Mouse (Mus musculus): ENCODE results near the gene Klhl23.
"Not testable (repeated sequence)": the region's sequence is repeated elsewhere in the genome, so short reads cannot be mapped to it uniquely, and the experiment has no call there.

Gene Klhl23

DNA sequence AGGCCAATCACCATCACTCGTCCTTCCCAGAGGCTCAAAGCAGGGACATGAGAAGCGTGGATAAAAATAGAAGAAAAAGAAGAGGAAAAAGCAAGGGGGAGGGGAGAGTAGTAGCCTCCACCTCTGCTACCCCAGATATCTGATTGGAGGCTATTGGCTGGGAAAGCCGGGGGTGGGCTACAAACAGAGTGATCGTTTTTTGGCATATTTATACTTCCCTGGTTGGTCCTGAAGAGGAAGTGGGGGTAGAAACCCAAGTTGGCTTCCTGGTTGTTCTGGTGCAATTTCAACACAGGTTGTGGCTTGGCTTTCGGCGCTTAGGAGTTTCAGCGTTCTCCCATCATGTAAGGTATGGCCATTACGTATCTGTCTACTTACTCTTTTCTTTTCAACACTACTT lies at the start of gene Klhl23:
Klhl23 (plus strand) TSS at position 234 of the 400 bp plus-strand sequence.
- DNase-seq (ENCODE audit: low read depth in 1 of 2, low spot score in 2 of 2) = no peak

- no peak for DNase-seq (ENCODE audit: low read depth in 1 of 2, low spot score in 2 of 2)
Measured at GRCm38 (mm10) chr2:69773331-69773730, 48.4 kb upstream of the Klhl23 start.

DNA sequence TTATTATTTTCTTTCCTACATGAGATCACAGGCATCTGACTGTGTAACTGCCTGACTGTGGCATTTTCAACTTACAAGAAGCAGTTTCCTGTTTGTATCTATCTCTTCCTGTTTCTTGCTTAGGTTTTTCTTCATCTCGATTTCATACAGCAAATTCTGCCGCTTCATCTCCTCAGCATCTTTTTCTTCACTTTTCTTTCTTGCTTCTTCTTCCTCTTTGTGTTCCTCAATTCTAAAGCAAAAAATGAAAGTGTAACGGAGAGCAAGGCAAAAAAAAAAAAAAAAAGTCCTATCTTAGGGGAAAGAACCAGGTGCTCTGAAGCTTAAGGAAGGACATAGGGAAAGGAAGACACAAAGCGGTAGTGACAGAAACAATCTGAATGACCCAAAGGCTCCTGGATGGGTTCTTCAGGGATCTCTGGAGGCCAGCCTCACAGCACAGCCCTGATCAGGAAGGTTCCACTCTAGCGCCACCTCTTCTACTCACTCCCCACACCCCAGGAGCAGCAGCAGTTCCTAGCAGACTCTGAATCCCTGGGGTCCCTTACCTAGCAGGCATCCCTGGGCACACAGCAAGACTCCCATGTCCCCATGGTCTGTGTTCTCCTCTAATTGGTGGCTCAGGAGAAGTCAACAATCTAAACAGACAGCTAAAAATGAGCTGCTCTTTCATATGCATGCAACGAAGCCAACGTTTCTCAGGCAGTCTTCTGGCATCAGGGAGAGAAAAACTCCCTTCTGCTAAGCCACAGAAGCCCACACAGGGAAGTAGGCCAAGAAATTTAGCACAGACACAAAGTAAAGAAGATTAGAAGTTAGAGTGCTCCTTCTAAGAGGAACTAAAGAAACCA lies 43.5 kb upstream of the Klhl23 start:
- no peak for DNase-seq (ENCODE audit: low read depth in 1 of 2, low spot score in 2 of 2)

DNA sequence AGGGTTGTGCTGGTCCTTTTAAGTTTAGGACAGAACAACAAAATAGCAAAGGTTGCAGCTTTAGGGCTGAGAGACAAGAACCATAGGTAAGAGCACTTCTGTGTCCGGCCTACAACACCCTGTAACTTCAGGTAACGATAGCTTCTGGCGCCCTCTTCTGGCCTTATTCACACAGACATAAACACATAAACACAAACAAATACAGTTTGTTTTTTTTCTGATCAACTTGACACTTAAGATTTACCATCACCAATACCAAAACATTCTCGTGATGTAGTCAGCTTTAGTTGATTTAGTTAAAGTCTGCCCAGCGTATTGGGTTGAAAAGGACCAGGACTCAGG lies 42.9 kb upstream of the Klhl23 start:
- DNase-seq (ENCODE audit: low read depth in 1 of 2, low spot score in 2 of 2) = no peak

DNA sequence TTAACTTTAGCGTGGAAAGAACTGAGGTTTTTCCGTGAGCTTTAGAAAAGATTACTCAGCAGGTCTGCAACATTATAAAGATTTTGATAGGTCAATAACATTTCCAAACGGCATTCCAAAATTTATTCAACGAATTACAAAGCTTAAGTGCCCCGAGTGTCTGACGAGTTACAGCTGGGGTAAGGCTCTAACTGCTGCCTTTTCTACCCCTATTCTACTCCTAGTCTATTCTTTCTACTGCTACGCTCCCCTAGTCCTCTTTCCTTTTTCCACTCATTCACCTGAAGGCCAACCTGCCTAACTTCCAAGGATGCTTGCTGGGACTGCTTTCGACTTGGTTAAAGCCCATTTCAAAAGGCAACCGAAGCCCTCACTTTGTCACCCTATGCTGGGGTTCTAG lies 32.8 kb upstream of the Klhl23 start:
- DNase-seq (ENCODE audit: low read depth in 1 of 2, low spot score in 2 of 2) = no peak

GRCm38 (mm10) chr2:69789429-69790069 lies 32.2 kb upstream of the Klhl23 start, which contains the start of the genes Ccdc173 and Phospho2:
Gene Ccdc173, minus strand, starts transcription at chr2:69789575.
Gene Phospho2, plus strand, starts transcription at chr2:69789623.
- DNase-seq (ENCODE audit: low read depth in 1 of 2, low spot score in 2 of 2) = peak; percentile 91 to 95

DNA sequence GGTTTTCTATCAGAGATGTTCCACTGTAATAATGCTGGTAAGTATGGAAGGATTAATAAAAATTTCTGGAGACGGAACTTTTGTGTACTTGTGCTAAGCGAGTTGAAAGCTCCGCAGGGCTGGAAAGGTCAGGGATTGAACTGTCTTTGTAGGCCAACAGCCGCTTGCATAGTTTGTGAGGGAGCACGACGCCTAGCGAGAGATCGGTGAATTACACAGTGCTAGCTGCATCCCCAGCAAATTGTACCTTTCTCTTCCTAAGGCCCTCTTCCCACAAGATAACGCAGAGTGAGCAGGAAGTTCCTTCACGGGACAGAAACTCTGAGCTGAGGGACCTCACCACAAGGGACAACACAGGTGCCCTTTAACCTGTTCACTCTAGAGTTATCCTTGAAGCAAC lies 31.5 kb upstream of the Klhl23 start:
- peak; percentile 58 to 77 for DNase-seq (ENCODE audit: low read depth in 1 of 2, low spot score in 2 of 2)

DNA sequence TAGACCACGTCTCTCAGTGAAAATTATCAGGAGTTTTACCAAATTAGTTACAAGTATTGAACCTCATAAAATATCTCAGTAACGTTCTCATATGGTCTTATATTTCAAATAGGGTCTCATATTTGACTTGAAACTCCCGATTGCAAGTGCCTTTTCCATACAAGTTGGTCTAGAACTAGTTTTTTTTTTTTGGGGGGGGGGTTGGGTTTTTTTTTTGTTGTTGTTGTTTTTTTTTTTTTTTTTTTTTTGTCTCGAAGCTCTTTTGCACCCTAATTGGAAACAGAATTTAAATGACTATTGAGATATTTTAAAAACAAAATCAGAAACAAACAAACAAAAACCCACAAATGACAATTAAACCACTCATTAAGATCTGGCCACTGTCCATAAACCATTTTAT lies 31.0 kb upstream of the Klhl23 start:
- DNase-seq (ENCODE audit: low read depth in 1 of 2, low spot score in 2 of 2) = no peak

DNA sequence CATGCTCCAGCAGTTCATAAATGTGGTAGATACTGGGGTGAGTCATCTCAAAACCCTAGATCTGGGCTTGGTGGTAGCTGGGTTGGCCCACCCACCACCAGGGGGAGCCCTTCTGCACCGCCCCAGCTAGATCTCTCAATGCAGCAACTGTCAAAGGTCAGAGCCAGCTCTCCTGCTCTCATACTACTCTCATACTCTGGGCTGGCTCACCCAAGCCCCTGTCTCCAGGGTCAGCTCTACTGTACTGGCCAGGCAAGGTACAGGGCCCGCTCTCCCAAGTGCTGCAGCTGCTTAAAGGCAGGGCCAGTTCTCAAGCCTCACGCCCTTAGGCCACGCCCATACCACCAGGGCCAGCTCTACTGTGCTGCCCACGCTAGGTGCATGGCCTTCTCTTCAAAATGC lies 18.8 kb upstream of the Klhl23 start:
- DNase-seq (ENCODE audit: low read depth in 1 of 2, low spot score in 2 of 2) = peak; percentile 66 to 72

DNA sequence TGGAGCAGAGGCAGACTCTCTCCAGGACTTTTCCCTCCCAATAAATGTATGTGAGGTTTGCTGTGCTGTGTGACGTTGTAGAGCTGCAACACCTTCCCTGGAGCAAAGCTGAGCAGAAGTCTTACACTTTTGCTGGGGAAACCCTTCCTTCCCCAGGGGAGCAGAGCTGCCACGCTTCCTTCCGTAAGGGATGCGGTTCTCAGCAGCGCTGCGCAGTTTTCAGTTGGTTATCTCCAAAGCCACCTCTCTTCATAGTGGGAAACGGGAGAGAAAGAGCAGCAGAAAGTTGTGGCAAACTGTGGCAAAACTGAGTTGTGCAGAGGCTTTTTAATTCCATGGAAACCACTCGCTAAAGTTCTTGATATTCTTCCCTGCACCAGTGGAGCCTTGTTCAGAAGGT lies 18.0 kb upstream of the Klhl23 start:
- DNase-seq (ENCODE audit: low read depth in 1 of 2, low spot score in 2 of 2) = no peak

DNA sequence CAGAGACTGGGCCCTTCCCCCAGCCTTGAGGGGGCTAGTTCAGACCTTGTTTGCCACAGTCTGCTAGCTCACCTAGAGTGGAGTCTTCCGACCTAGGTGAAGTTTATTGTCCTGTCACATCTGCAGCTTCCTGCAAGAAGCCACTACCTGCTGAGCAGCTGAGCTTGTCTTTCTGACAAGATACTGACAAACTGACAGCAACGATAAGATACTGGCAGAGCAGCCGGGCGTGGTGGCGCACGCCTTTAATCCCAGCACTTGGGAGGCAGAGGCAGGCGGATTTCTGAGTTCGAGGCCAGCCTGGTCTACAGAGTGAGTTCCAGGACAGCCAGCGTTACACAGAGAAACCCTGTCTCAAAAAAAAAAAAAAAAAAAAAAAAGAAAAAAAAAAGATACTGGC lies 17.1 kb upstream of the Klhl23 start:
- DNase-seq (ENCODE audit: low read depth in 1 of 2, low spot score in 2 of 2) = not testable (repeated sequence)

GRCm38 (mm10) chr2:69810169-69810568 lies 11.6 kb upstream of the Klhl23 start:
- DNase-seq (ENCODE audit: low read depth in 1 of 2, low spot score in 2 of 2) = no peak

GRCm38 (mm10) chr2:69811349-69811748 lies 10.4 kb upstream of the Klhl23 start:
- DNase-seq (ENCODE audit: low read depth in 1 of 2, low spot score in 2 of 2) = not testable (repeated sequence)

DNA sequence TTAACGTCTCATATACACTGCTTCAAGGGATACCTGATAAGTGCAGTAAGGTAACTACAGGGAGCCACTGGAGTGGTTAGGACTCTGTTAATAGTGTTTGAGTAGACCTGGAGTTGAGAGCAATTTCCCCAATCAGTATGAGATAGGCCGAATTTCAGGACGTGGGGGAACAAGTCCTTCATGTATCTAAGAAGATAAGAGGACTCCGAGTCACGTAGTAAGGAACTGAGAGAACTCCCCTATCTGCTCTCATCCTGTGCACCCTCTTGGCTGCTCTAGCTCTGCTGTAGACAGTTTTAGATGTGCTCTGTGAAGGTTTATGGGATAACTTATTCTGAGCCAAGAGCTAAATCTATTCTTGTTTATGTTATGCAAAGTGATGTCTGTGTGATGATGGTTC lies 5.2 kb upstream of the Klhl23 start:
- DNase-seq (ENCODE audit: low read depth in 1 of 2, low spot score in 2 of 2) = no peak

- no peak for DNase-seq (ENCODE audit: low read depth in 1 of 2, low spot score in 2 of 2)
Measured at GRCm38 (mm10) chr2:69818350-69819085, 3.2 kb upstream of the Klhl23 start.

GRCm38 (mm10) chr2:69820201-69820600 lies 1.5 kb upstream of the Klhl23 start:
- DNase-seq (ENCODE audit: low read depth in 1 of 2, low spot score in 2 of 2) = no peak

DNA sequence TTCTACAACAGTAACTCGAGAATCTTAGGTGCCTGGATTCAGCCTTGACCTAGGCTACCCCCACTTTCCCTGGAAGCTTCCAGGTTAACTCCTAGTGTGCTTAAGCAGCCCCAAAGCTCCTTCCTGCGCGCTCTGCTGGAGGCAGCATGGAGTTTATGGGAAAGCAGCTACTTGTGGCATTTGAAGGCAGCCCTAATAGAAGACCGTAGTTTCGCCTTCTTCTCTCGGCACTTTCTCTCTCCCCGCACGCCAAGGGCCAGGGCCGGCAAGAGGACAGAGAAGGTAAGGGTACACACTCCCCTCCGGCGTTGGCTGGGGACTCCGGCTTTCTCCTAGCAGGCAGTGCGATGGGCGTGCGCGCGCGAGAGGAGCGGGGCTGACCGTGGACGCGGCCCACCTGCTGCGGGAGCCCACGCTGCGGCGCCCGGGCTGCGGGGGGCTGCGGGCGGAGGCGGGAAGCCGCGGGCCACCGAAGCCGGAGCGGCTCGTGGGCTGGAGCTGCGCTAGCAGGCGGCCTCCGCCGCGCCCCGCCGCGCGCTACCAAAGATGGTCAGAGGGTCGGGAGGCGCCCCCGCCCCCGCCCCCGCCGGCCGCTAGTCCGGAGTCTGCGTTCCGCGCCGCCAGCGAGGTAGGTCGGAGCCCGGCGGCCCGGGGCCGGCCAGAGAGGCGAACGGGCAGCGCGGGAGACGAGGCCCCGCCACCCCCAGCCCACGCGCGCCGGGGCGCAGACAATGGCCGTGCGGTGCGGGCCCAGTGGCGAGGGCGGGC lies 801 bp downstream of the Klhl23 start:
- no peak for DNase-seq (ENCODE audit: low read depth in 1 of 2, low spot score in 2 of 2)

GRCm38 (mm10) chr2:69823129-69823677 lies 1.5 kb downstream of the Klhl23 start:
- DNase-seq (ENCODE audit: low read depth in 1 of 2, low spot score in 2 of 2) = no peak

GRCm38 (mm10) chr2:69825898-69826297 lies 4.2 kb downstream of the Klhl23 start:
- DNase-seq (ENCODE audit: low read depth in 1 of 2, low spot score in 2 of 2) = no peak

DNA sequence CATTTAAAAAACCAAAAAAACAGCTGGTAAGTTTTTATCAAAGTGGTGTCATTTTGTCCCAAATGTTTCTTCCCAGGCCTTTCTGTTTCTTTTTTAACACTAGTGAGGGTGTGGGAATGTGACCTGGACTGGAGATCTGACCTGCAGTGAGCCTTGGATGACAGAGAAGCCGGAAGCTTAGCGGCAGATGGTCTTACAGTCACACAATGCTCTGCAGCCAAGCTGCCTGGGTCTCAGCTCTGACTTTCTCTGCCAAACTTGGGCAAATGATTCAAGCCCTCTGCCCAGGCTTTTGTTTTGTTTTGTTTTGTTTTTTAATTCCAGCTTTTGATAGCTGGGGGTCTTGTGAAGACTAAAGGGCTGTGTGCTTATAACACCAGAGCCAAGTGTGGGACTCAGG lies 4.6 kb downstream of the Klhl23 start:
- DNase-seq (ENCODE audit: low read depth in 1 of 2, low spot score in 2 of 2) = no peak

DNA sequence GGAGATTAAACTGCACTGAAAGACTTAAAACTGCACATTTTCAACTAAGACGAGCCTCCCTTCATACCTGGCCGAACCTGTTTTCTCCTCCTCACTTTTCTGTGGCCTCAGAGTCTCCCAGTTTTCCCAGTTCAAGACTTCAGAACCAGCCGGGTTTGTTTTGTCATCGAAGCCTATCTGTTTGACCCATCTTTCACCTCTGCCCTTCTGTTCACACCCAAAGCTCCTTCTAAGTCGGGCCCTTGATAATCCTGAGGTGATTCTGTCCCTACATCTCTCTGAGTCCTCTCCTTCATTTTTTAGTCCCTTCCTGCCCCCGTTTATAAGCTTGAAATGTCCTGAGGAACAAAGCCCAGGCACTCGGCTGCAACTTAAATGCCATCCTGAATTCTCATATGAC lies 6.3 kb downstream of the Klhl23 start:
- no peak for DNase-seq (ENCODE audit: low read depth in 1 of 2, low spot score in 2 of 2)
